Mouse (Mus musculus): ENCODE measurements at regions not wholly inside any gene's neighbourhood (a gene's known extent, or its start where the extent isn't known, plus 50 kb on each side); places are given as distances from the start of the nearest gene placed in this dataset.

DNA sequence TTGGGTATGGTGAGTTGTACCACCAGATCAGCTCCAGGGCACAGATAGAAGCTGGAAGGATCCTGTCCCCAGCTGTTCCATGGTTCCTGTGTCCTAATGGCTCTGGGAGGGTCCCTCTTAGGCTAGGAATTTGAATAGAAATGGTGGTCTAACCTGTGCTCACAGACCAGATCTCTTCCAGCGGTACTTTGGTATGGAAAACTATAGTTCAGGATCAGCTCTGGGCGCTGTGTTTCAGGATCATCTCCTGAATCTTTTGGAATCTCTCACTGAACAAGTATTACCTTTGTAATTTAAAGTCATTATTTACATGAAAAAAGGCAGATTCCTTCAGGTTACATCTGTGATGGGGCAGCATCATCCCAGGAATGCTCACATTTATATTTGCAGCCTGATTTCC lies 208.1 kb upstream of the Podxl start:
- TF ChIP-seq POLR2A (IDR thresholded peaks at IDR 0.05; ENCODE audit: low read depth, low read length) (no peak), CTCF (IDR thresholded peaks at IDR 0.05; ENCODE audit: extremely low read depth, insufficient read length, insufficient replicate concordance, low read depth, low read length) (no peak)
